Comparison of ENCODE assay signal across 8 mouse cellular contexts in the genomic region with DNA sequence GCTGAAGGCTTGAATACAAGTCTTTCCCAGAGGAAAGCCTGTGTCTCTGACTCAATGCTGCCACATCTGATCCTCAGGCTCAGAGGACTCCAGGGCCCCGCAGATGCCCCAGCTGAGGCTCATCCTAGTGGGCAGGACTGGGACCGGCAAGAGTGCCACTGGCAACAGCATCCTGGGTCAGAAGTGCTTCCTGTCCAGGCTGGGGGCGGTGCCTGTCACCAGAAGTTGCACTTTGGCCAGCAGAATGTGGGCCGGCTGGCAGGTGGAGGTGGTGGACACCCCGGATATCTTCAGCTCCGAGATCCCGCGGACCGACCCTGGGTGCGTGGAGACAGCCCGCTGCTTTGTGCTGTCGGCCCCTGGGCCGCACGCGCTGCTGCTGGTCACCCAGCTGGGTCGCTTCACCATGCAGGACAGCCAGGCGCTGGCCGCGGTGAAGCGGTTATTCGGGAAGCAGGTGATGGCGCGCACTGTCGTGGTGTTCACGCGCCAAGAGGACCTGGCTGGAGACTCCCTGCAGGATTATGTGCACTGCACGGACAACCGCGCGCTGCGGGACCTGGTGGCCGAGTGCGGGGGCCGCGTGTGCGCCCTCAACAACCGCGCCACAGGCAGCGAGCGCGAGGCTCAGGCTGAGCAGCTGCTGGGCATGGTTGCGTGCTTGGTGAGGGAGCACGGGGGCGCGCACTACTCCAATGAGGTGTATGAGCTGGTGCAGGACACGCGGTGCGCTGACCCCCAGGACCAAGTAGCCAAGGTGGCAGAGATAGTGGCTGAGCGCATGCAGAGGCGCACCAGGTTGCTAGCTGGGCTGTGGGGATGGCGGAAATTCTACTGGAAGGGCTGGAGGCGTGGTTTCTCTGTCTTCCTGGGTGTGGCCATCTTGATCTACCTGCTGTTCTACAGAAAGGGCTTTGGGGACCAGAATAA. TPM values are rescaled to one million over a fixed set of nuclear protein-coding genes. Genes with fewer than 3 reads are reported as not detected.
A peak's percentile ranks its signal among the peaks of the same experiment; 100 is the strongest.
DNase-seq lines count a peak whose midpoint lies in the region; ATAC-seq and TF ChIP-seq lines count a peak whose summit lies in the region.

No protein-coding gene starts in this region.

- H3K27ac ChIP-seq in heart, postnatal 0 days (ENCODE audit: low read depth), result no peak overlapping the region
- peak overlapping the region; percentile 13 for H3K27ac ChIP-seq in midbrain, embryonic 16.5 days (ENCODE audit: low read length)

- peaks cover 10% of the 10 kb centered on the region; the same call in 1 of the 2 replicates for H3K4me1 ChIP-seq in heart, postnatal 0 days (ENCODE audit: control insufficient read depth, insufficient read depth)
- 0 out of 2 replicates have a peak, but pooled peaks cover 4% of the 10 kb centered on the region for H3K4me1 ChIP-seq in midbrain, embryonic 16.5 days (ENCODE audit: control insufficient read depth, insufficient read depth, low read length)

- TF ChIP-seq EP300 in heart, postnatal 0 days (IDR thresholded peaks at IDR 0.05; ENCODE audit: low read depth), result no peak

- no peak for TF ChIP-seq CTCF in brain, embryonic 14.5 days (IDR thresholded peaks at IDR 0.05; ENCODE audit: borderline replicate concordance, extremely low read depth, insufficient read depth, insufficient read length)
- TF ChIP-seq CTCF in heart, postnatal 0 days (IDR thresholded peaks at IDR 0.05; ENCODE audit: low read depth), result no peak

- H3K9me3 ChIP-seq in heart, postnatal 0 days (replicated peaks; ENCODE audit: control insufficient read depth, low read length), result no peaks in the 10 kb centered on the region
- no peaks in the 10 kb centered on the region for H3K9me3 ChIP-seq in midbrain, embryonic 16.5 days (replicated peaks; ENCODE audit: control insufficient read depth, low read length, poor library complexity, severe bottlenecking)

- H3K27me3 ChIP-seq in heart, postnatal 0 days (ENCODE audit: control insufficient read depth, insufficient read depth, low read length), result peaks cover 31% of the 10 kb centered on the region
- H3K27me3 ChIP-seq in midbrain, embryonic 16.5 days (ENCODE audit: control insufficient read depth, insufficient read depth, low read depth, low read length), result peaks cover 10% of the 10 kb centered on the region

- ATAC-seq in heart, postnatal 0 days (ENCODE audit: insufficient read depth, low read depth), result no peak
- ATAC-seq in midbrain, embryonic 16.5 days, result peak; percentile 87
- ATAC-seq in cerebellum, adult (ENCODE audit: insufficient number of reproducible peaks, low FRiP score, low TSS enrichment), result no peak

- H3K36me3 ChIP-seq in heart, postnatal 0 days (replicated peaks; ENCODE audit: control insufficient read depth, insufficient read depth, low read length), result no peaks in the 10 kb centered on the region
- H3K36me3 ChIP-seq in midbrain, embryonic 16.5 days (ENCODE audit: control insufficient read depth, insufficient read depth, low read length), result no peaks in the 10 kb centered on the region

- WGBS in heart, postnatal 0 days, result 18% methylated on average over 52 of the region's 52 CpGs
- WGBS in midbrain, embryonic 16.5 days, result 3% methylated on average over 52 of the region's 52 CpGs

- peak; percentile 8 to 9 for DNase-seq in layer of hippocampus, postnatal 36 days
- no peak for DNase-seq in layer of hippocampus, adult 8-10 months (ENCODE audit: low spot score in 2 of 2)
- peak; percentile 25 for DNase-seq in brain, embryonic 14.5 days (ENCODE audit: low read depth)
- no peak for DNase-seq in heart, postnatal 0 days (ENCODE audit: low spot score)
- peak; percentile 68 to 85 for DNase-seq in kidney, postnatal 4 days
- DNase-seq in cerebellum, adult 18-20 months, result no peak

- H3K9ac ChIP-seq in heart, postnatal 0 days (replicated peaks; ENCODE audit: low read depth, low read length), result no peak overlapping the region
- H3K9ac ChIP-seq in midbrain, embryonic 16.5 days (ENCODE audit: low read depth, low read length), result peak overlapping the region; percentile 77

- H3K4me2 ChIP-seq in heart, postnatal 0 days (ENCODE audit: low read depth, low read length), result peak overlapping the region; percentile 50
- peak overlapping the region; percentile 83 for H3K4me2 ChIP-seq in midbrain, embryonic 16.5 days (ENCODE audit: low read length)

- H3K4me3 ChIP-seq in heart, postnatal 0 days (ENCODE audit: low read depth, low read length), result peak overlapping the region; percentile 23
- peak overlapping the region; percentile 58 for H3K4me3 ChIP-seq in midbrain, embryonic 16.5 days (ENCODE audit: low read depth, low read length)

- TF ChIP-seq POLR2A in brain, embryonic 14.5 days (IDR thresholded peaks at IDR 0.05; ENCODE audit: borderline replicate concordance, extremely low read depth, insufficient read depth, insufficient read length, poor library complexity, severe bottlenecking), result no peak

RNA-seq across cellular contexts. Expression of a gene that starts 3.3 kb away (rescaled TPM):
- total RNA-seq in layer of hippocampus, postnatal 36 days (2021), result 1 to 10 TPM; 1.0 to 1.7 TPM
- 1 to 10 TPM in 1 of 4 experiments, under 1 TPM in 3; 0.47 to 1.7 (median 0.74) TPM for total RNA-seq in layer of hippocampus, adult 8-10 months (2022)
- polyA plus RNA-seq in brain, embryonic 14.5 days (2012; rRNA removed), result 0.87 and 1.2 TPM in 2 replicates
- 8.4 and 46.7 TPM in 2 replicates for total RNA-seq in heart, postnatal 0 days (2014; rRNA removed; ENCODE audit: low replicate concordance)
- polyA plus RNA-seq in heart, postnatal 0 days (2015; fragmentation: Nextera tagmentation; extraction: Ambion mirVana), result 8.4 and 12.2 TPM in 2 replicates
- polyA plus RNA-seq in midbrain, embryonic 16.5 days (2015; fragmentation: Nextera tagmentation; extraction: Ambion mirVana), result 1.3 and 1.5 TPM in 2 replicates

RNA-seq across cellular contexts. Expression of a gene that starts 3.8 kb away (rescaled TPM):
- 1 to 10 TPM; 2.4 to 2.5 TPM for total RNA-seq in layer of hippocampus, postnatal 36 days (2021)
- 1 to 10 TPM in 3 of 4 experiments, under 1 TPM in 1; 0.85 to 2.5 (median 1.6) TPM for total RNA-seq in layer of hippocampus, adult 8-10 months (2022)
- polyA plus RNA-seq in brain, embryonic 14.5 days (2012; rRNA removed), result 1.0 and 2.2 TPM in 2 replicates
- 14.5 and 19.7 TPM in 2 replicates for total RNA-seq in heart, postnatal 0 days (2014; rRNA removed; ENCODE audit: low replicate concordance)
- polyA plus RNA-seq in heart, postnatal 0 days (2015; fragmentation: Nextera tagmentation; extraction: Ambion mirVana), result 22.7 and 23.1 TPM in 2 replicates
- polyA plus RNA-seq in midbrain, embryonic 16.5 days (2015; fragmentation: Nextera tagmentation; extraction: Ambion mirVana), result 5.2 and 5.4 TPM in 2 replicates

RNA-seq across cellular contexts. Expression of a gene that starts 24.3 kb away (rescaled TPM):
- total RNA-seq in layer of hippocampus, postnatal 36 days (2021), result not detected
- not detected for total RNA-seq in layer of hippocampus, adult 8-10 months (2022)
- not detected in 2 replicates for polyA plus RNA-seq in brain, embryonic 14.5 days (2012; rRNA removed)
- total RNA-seq in heart, postnatal 0 days (2014; rRNA removed; ENCODE audit: low replicate concordance), result not detected in 2 replicates
- not detected in 2 replicates for polyA plus RNA-seq in heart, postnatal 0 days (2015; fragmentation: Nextera tagmentation; extraction: Ambion mirVana)
- polyA plus RNA-seq in midbrain, embryonic 16.5 days (2015; fragmentation: Nextera tagmentation; extraction: Ambion mirVana), result not detected in 2 replicates

RNA-seq across cellular contexts. Expression of a gene that starts 24.3 kb away (rescaled TPM):
- not detected for total RNA-seq in layer of hippocampus, postnatal 36 days (2021)
- 1 to 10 TPM in 2 of 4 experiments, not detected in 2; 1.5 to 3.0 TPM for total RNA-seq in layer of hippocampus, adult 8-10 months (2022)
- 0.40 TPM in 1 of 2 replicates, not detected in the other for polyA plus RNA-seq in brain, embryonic 14.5 days (2012; rRNA removed)
- total RNA-seq in heart, postnatal 0 days (2014; rRNA removed; ENCODE audit: low replicate concordance), result not detected in 2 replicates
- polyA plus RNA-seq in heart, postnatal 0 days (2015; fragmentation: Nextera tagmentation; extraction: Ambion mirVana), result 3.0 and 4.1 TPM in 2 replicates
- polyA plus RNA-seq in midbrain, embryonic 16.5 days (2015; fragmentation: Nextera tagmentation; extraction: Ambion mirVana), result 0.62 and 1.2 TPM in 2 replicates

RNA-seq across cellular contexts. Expression of a gene that starts 28.0 kb away (rescaled TPM):
- total RNA-seq in layer of hippocampus, postnatal 36 days (2021), result not detected
- not detected for total RNA-seq in layer of hippocampus, adult 8-10 months (2022)
- not detected in 2 replicates for polyA plus RNA-seq in brain, embryonic 14.5 days (2012; rRNA removed)
- total RNA-seq in heart, postnatal 0 days (2014; rRNA removed; ENCODE audit: low replicate concordance), result not detected in 2 replicates
- polyA plus RNA-seq in heart, postnatal 0 days (2015; fragmentation: Nextera tagmentation; extraction: Ambion mirVana), result 0.08 TPM in 1 of 2 replicates, not detected in the other
- polyA plus RNA-seq in midbrain, embryonic 16.5 days (2015; fragmentation: Nextera tagmentation; extraction: Ambion mirVana), result not detected in 2 replicates

Comparison
In these comparisons a context has a peak if more than half of its experiments do, and no peak if none do; other contexts are left out.
1. DNase-seq: peak in layer of hippocampus, postnatal 36 days (2 of 2), brain, embryonic 14.5 days (single experiment) and kidney, postnatal 4 days (2 of 2); none in layer of hippocampus, adult 8-10 months (0 of 2), heart, postnatal 0 days (single experiment) and cerebellum, adult 18-20 months (0 of 2).